Mouse (Mus musculus) mesoderm, embryonic 11.5 days (tissue): Measurements from ENCODE around the gene Vasp.

ENCODE experiments used
- DNase-seq: peaks from one replicate; pipeline ENCODE4 v3.0.0-alpha.2; 2012; ENCODE audit warnings: low read depth, low spot score

Vasp gene

DNA sequence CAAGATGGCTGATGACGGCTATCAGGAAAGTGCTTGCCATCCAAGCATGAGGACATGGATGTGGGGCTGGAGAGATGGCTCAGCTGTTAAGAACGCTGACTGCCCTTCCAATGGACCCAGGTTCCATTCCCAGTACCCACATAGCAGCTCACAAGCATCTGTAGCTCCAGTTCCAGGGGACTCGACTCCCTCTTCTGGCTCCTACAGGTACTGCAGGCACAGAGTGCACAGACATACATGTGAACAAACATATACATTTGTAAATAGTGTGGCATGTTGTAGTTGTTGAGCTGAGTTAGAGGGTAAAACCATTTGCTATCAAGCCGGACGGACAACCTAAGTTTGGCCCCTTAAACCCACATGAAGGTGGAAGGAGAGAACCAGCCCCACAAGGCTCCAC is 61.6 kb downstream of the Vasp start:
- peak; percentile 18 for DNase-seq

DNA sequence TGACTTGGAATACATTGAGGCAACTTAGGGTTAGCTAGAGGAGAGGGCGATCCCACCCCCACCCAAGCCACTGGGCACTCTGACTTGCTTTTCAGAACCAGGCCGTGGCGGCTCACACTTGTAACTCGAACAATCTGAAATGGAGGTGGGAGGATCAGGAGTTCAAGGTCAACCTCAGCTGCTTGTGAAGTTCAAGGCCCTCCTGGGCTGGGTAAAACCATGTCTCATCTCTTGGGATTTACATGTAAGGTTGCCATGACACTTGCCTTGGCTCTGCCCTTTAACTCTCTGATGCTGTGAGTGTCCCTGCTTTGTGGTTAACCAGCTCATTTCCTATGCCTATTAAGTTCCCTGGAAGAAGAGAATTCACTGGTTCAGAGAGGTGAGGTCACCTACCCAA is 62.1 kb downstream of the Vasp start:
- no peak for DNase-seq

DNA sequence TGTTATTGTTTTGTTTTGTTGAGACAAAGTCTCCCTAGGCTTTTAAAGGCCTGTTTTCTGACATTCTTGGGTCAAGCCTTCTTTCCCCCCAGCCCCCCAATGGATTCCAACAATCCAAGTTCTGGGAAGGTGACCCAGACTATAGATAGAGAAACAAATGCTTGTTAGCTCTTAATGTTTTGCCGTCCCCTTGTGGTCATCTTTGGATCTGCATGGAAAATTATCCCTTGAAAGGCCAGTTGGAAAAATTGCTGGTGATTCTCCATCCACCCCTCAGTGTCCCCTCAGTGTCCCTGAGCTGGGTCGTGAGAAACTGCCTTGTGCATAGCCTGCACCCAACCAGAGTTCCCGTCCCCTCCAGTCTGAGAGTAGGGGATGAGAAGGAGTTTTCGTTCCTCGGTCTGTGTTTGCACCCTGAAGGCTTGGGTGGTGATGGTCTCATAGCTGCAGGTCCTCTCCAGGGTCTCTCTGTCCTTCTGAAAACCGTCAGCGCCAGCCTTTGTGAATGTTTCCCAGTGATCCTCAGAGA is 62.6 kb downstream of the Vasp start:
- peak; percentile 59 for DNase-seq

DNA sequence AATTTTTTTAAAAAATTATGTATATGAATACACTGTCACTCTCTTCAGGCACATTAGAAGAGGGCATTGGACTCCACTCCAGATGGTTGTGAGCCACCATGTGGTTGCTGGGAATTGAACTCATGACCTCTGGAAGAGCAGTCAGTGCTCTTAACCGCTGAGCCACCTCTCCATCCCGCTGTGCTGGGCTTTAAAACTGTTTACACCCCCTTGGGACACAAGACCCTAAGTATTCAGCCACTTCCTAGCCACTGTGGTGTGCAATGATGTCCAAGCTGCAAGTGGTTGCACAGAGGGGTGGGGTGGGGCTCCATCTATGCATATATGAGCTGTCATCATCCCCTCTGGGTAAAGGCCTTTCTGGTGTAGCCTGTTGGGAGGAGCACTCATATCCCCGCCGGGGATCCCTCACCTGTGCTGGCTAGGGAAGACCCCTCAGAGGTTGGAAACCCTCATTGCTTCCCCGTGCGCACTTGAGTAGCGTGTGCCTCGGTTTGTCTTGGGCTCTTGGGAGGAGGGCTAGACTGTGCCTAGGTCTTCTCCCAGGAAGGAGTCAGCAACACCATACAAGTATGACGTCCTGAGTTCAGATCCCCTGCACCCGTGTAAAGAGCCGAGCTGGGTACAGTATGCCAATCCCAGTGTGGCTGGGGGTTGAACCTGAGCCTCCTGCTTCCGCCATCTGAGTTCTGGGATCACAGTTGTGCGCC is 63.3 kb downstream of the Vasp start:
- no peak for DNase-seq
